Mouse (Mus musculus): Measurements from ENCODE around the gene Utf1.

Utf1 gene

DNA sequence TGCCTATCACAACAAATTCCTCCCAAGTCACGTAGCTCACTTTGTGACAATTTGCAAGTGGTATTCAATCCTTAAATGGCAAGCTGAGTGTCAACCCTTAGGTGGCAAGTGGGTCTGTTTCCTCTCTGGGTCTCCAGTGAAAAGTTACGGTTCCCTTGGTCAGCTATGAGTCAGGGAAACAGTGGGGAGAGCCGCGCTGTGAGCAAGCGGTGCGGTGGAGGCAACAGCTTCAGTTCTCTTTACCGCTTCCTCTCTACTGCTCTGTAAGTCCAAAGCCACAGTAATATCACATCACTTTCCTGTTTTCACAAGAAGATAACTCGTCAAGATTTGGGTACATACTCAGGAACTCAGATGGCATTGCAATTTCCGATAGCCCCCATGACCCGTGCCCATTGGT, 30.7 kb downstream of the Utf1 start:
- peak in 1 of 2 experiments; percentile 24 for DNase-seq

DNA sequence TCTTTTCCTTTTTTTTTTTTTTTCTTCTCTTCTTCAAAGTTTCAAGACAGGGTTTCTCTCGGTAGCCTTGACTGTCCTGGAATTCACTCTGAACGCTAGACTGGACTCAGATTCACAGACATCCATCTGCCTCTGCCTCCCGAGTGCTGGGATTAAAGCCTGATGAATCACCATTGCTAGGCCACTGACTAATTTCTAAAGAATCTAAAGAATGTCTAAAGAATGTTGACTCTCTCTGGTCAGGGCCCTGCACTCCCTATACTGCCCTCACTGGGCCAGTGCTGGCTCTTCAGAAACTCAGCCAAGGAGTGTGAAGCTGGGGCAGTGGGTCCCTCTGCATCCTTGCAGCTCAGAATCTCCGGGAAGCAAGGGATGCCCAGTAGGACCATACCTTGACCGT, 31.9 kb downstream of the Utf1 start:
- DNase-seq = no peak

DNA sequence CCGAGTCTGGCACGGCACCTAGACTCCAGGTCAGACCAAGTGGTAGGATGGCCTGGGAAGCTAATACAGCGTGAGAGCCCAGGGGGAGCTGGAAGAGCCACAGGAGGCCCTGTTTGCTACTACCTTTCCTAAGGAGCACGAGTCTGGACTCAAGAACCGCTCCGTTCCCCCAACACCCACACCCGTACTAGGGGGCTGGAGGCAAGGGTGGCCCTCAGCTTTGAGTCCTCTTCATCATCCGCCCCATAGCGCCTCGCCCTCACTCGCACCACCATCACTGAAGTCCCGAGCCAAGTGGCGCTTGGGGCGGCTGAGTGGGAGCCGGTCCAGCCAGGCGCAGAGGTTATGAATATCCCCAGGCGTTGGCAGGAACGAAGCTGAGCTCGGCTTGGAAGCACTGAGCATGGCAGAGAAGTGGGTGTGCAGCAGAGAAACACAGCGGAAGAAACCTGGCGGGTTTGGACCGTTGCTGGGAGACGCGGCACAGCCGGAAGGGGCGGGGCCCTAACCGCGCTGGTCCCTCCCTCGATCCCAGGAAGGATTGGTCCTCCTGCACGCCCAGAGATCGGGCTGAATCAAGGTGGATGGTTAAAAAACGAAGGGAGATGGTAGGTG, 34.8 kb downstream of the Utf1 start, which contains the start of gene 6430531B16Rik:
6430531B16Rik (minus strand) TSS at position 478 of the 615 bp plus-strand sequence.
- peak; percentile 84 for DNase-seq

DNA sequence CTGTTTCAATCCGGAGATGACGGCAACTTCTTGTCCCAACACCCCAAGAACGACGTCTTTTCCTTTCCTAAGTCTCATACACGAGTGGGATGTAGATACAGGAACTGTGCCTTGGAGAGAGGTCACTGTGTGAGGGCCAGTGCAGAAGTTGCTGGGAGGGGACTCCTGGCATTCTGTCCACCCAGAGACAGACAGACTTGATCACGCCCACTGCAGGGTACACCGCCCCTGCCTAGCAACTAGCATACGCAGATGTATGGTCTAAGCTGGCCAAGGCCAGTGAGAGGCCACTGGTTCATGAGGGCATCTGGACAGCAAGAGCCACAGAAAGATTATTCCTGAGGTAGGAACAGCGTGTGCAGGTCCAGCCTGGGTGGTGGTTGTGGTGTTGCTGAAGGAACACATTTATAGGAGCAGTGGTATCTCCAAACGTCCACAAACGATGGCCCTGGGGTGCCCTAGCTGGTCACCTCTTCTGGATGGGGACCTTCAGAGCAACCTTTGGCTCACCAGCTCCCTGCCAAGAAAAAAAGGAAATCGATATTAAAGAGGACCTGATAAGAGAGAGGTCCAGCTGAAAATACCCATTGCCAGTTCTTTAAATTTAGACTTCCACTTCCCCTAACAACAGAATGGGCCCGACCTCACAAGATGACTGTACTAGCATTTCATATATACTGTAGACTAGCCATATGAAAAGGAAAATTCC, 35.6 kb downstream of the Utf1 start:
- DNase-seq = peak in 1 of 2 experiments; percentile 34

DNA sequence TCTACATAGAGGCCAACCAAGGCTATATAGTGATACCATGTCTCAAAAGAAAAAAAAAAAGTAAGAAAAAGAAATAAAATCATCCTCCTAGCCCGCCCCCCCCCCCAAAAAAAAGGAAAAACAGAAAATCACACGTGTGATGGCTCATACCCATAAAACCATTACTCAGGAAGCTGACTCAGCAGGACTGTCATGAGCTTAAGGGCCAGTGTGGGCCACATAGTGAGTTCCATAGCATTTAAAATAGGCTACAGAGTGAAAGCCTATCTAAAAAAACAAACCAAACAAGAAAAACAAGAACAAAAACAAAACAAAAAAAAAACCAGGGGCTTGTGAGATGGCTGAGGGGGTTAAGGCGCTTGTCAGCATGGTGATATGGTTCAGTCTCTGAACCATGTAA, 37.2 kb downstream of the Utf1 start:
- no peak for DNase-seq

DNA sequence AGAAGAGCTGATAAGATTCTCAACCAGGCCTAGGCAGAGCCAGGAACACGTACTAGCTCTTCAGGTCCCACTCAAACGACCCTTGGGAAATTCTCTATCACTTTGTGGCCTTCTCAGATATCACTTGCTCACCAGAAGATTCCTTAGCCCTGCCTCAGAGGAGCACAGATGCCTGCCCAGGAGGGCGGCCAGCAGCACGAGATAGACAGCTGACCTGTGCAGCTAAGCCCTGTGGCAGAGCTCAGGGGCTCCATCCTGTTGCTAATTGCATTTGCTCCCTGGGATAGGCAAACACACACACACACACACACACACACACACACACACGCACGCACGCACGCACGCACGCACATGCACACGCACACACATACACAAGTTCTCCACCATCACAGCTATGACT, 38.5 kb downstream of the Utf1 start:
- DNase-seq = no peak

DNA sequence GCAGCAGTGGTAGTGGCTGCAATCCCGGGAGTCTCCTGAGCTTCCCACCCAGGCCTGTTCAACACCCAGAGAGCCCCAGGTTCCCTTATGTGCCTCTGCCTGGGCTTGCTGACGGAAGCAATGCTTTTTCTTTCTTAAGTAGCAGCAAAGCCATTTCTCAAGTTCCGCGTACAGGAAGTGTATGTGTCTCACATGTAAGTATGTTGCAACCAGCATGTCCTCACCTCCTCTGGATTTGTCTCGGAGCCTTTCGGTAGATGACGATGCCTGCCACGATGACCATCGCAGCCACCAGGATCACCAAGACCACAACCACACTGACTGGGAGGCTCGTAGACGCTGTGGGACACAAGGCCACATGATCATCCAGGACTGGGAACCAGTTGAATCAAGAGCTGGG, 40.9 kb downstream of the Utf1 start:
- no peak for DNase-seq

DNA sequence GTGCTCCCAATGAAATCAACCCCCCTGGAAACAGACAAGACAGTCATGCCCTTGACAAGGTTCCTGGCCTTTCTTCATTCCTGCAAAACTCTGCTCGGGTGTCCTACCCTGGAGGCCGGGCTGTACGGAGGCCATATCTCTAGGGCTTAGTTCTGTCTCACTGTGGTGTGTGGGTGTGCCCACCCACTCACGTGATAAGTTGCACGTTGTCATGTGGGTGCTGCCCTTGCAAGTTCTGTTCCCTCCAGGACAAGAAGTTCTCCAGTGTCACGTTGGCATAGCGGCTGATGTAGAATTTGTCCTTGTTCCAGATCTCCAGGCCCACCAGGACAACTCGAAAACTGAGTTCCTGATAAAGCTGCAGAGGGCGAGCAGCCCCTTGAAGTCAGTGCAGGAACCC, 44.7 kb downstream of the Utf1 start:
- no peak for DNase-seq

DNA sequence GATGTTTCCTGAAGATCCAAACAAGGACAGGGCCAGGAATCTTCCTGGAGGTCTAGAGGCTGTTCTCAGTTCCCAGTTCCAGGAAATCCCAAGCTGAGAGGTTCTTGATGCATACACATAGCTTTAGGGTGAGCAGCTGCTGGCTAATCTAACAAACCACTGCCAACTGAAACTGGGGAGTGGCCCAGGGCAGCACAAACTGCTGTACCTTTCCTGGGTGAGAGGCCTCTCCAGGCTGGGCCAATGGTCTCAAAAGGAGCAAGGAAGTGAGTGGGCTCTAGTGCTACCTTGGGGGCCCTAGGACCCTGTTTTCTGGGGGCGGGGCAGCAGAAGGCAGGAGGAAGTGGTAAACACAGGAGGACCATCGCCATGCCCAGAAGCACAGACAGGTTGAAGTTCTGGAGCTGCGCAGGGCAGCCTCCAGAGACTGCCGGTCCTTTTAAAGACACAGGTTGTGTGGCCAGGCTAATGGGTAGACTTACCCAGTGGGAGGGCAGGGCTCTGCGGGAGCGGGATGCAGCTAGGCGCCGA, 47.3 kb downstream of the Utf1 start:
- no peak for DNase-seq

DNA sequence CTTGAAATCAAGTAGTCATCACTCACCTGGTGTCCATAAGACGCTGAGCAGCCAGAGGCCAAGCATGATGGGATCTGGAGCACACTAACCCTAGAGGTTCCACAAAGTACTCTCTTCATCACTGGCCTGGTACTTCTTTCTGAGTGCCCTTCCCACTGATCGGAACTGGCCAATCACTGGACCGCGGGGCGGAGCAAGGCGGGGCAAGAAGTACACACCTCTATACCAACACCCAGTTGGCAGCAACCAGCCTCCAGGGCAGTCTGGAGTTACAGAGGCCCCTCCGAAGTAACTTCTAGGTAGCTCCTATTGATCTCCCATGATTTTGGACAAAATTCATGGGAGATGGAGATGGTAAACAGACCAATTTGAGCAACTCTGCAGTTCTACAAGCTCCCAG, 48.8 kb downstream of the Utf1 start, which contains the start of gene Adam8:
Adam8 (minus strand) TSS at position 157 of the 400 bp plus-strand sequence.
- DNase-seq = peak; percentile 64 to 66

DNA sequence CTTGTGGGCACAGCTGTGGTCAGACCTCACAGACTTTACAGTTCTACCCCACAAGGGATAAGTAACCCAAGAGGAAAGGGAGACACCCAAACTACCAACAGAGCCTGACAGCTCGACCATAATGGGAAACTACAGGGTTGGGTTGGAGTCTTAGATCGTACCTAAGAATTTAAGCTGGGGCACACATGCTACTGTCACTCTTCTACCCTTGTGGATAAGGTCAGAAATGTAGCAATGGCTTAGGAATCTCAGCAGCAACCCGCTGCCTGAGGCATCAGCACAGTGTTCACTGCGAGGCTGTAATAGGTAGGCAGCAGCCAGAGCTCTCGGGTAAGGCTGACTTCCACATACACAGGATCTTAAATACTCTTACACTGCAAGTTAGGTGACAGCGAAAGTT, 49.9 kb downstream of the Utf1 start:
- DNase-seq = no peak

DNA sequence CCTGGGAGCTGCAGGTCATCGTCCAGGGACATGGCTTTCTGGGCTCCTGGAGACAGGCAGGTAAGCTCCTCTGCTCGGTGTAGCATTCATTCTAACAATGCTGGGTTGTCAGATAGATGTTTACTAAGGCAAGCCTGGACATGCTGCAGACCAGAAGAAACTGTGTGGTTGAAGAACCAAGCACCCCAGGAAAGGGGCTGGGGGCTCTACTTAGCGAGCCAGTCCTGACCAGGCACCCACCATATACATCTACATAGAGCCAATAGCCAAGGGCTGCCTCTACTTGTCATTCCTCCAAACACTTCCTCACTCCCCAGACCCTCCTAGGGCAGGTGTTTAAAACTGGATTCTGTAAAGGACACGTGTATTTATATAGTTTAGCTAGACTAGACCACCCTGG, 50.6 kb downstream of the Utf1 start:
- no peak for DNase-seq

DNA sequence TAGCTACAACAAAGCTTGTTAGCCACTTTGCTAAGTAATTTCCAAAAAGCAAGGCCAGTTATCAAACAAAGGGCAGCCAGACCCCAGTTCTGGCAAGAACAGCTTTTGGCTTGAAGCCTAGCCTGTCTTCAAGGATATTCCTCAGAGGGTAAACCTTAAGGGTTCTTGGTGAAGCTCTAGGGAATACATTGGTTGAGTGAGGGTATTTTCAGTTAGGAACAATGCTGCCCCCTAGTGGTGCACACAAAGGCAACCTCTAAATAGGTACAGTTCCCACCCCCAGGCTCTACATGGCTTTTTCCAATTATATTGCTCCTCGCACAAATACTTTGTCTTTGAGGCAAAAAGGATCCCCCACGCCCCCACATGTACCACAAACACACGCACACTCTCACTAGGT, 51.1 kb downstream of the Utf1 start:
- DNase-seq = peak in 1 of 2 experiments; percentile 60
